Mouse (Mus musculus): ENCODE measurements around the gene Cnksr2.

The Cnksr2 gene

GRCm38 (mm10) chrX:158043057-158043843 lies at the start of gene Cnksr2:
Gene Cnksr2 (minus strand): TSS chrX:158043294.
- no peak for DNase-seq (ENCODE audit: low spot score in 2 of 2)

GRCm38 (mm10) chrX:158043844-158044140 lies 698 bp upstream of the Cnksr2 start:
- no peak for DNase-seq (ENCODE audit: low spot score in 2 of 2)

- DNase-seq (ENCODE audit: low spot score in 2 of 2) = no peak
Observed at GRCm38 (mm10) chrX:158042255-158043056, 638 bp downstream of the Cnksr2 start.

- no peak for DNase-seq (ENCODE audit: low spot score in 2 of 2)
Observed at GRCm38 (mm10) chrX:158041703-158042102, 1.4 kb downstream of the Cnksr2 start.

- DNase-seq (ENCODE audit: low spot score in 2 of 2) = no peak
Observed at GRCm38 (mm10) chrX:157951698-157952097, 91.4 kb downstream of the Cnksr2 start.

- no peak for DNase-seq (ENCODE audit: low spot score in 2 of 2)
Observed at GRCm38 (mm10) chrX:157949256-157949655, 93.8 kb downstream of the Cnksr2 start.

GRCm38 (mm10) chrX:157945121-157945520 lies 98.0 kb downstream of the Cnksr2 start:
- DNase-seq (ENCODE audit: low spot score in 2 of 2) = no peak

- DNase-seq (ENCODE audit: low spot score in 2 of 2) = no peak
Observed at GRCm38 (mm10) chrX:157936611-157937010, 106.5 kb downstream of the Cnksr2 start.

GRCm38 (mm10) chrX:157920093-157920492 lies 123.0 kb downstream of the Cnksr2 start:
- no peak for DNase-seq (ENCODE audit: low spot score in 2 of 2)

GRCm38 (mm10) chrX:157829983-157830382 lies 213.1 kb downstream of the Cnksr2 start:
- no peak for DNase-seq (ENCODE audit: low spot score in 2 of 2)

- no peak for DNase-seq (ENCODE audit: low spot score in 2 of 2)
Observed at GRCm38 (mm10) chrX:157818921-157819260, 224.2 kb downstream of the Cnksr2 start.

- DNase-seq (ENCODE audit: low spot score in 2 of 2) = no peak
Observed at GRCm38 (mm10) chrX:157818207-157818920, 224.7 kb downstream of the Cnksr2 start, which contains the start of gene Klhl34. Gene Klhl34 (plus strand): TSS chrX:157818435.

GRCm38 (mm10) chrX:157817571-157818206 lies 225.4 kb downstream of the Cnksr2 start:
- DNase-seq (ENCODE audit: low spot score in 2 of 2) = no peak

- DNase-seq (ENCODE audit: low spot score in 2 of 2) = no peak
Observed at GRCm38 (mm10) chrX:157809721-157810120, 233.4 kb downstream of the Cnksr2 start.

GRCm38 (mm10) chrX:157801669-157802068 lies 241.4 kb downstream of the Cnksr2 start:
- DNase-seq (ENCODE audit: low spot score in 2 of 2) = no peak

Measured in spleen, postnatal 36 days (tissue).